Mouse (Mus musculus) 3T3-L1 (cell line): ENCODE data around the gene Crim1.
"Not testable (repeated sequence)": the region's sequence is repeated elsewhere in the genome, so short reads cannot be mapped to it uniquely, and the experiment has no call there.

Experiments
- DNase-seq: peaks from one replicate; pipeline ENCODE4 v3.0.0-alpha.2; 2015; ENCODE audit warnings: low read depth, low spot score

The Crim1 gene

GRCm38 (mm10) chr17:78248943-78249342, 48.9 kb downstream of the Crim1 start:
- peak; percentile 17 for DNase-seq

- no peak for DNase-seq
These were observed 50.3 kb downstream of the Crim1 start for GRCm38 (mm10) chr17:78250149-78250938.

- not testable (repeated sequence) for DNase-seq
These were observed 53.5 kb downstream of the Crim1 start for GRCm38 (mm10) chr17:78253587-78253986.

GRCm38 (mm10) chr17:78254256-78254655, 54.2 kb downstream of the Crim1 start:
- no peak for DNase-seq

- no peak for DNase-seq
These were observed 55.7 kb downstream of the Crim1 start for GRCm38 (mm10) chr17:78255711-78256110.

- DNase-seq: no peak
These were observed 56.5 kb downstream of the Crim1 start for GRCm38 (mm10) chr17:78256534-78256933.

GRCm38 (mm10) chr17:78261684-78262083, 61.6 kb downstream of the Crim1 start:
- DNase-seq: no peak

GRCm38 (mm10) chr17:78264116-78264515, 64.1 kb downstream of the Crim1 start:
- DNase-seq: no peak

- no peak for DNase-seq
These were observed 65.1 kb downstream of the Crim1 start for GRCm38 (mm10) chr17:78265135-78265534.

GRCm38 (mm10) chr17:78266271-78266670, 66.2 kb downstream of the Crim1 start:
- no peak for DNase-seq

- no peak for DNase-seq
These were observed 68.5 kb downstream of the Crim1 start for GRCm38 (mm10) chr17:78268591-78268990.

- no peak for DNase-seq
These were observed 69.3 kb downstream of the Crim1 start for GRCm38 (mm10) chr17:78269311-78269710.

GRCm38 (mm10) chr17:78270019-78270418, 70.0 kb downstream of the Crim1 start:
- no peak for DNase-seq

- DNase-seq: no peak
These were observed 71.7 kb downstream of the Crim1 start for GRCm38 (mm10) chr17:78271731-78272130.

- no peak for DNase-seq
These were observed 72.1 kb downstream of the Crim1 start for GRCm38 (mm10) chr17:78272142-78272541.

- peak; percentile 66 for DNase-seq
These were observed 72.8 kb downstream of the Crim1 start for GRCm38 (mm10) chr17:78272713-78273483.

- no peak for DNase-seq
These were observed 73.8 kb downstream of the Crim1 start for GRCm38 (mm10) chr17:78273875-78274274.

GRCm38 (mm10) chr17:78274609-78275506, 74.8 kb downstream of the Crim1 start:
- no peak for DNase-seq

GRCm38 (mm10) chr17:78275507-78275813, 75.4 kb downstream of the Crim1 start:
- peak; percentile 24 for DNase-seq

- DNase-seq: no peak
These were observed 79.1 kb downstream of the Crim1 start for GRCm38 (mm10) chr17:78279191-78279590.

- no peak for DNase-seq
These were observed 81.1 kb downstream of the Crim1 start for GRCm38 (mm10) chr17:78280991-78281712.
